Mouse (Mus musculus) lung, embryonic 15.5 days (tissue): ENCODE results near the gene Mipol1. TPM values are rescaled to one million over a fixed set of nuclear protein-coding genes. Genes with fewer than 3 reads are reported as not detected.
A peak's percentile ranks its signal among the peaks of the same experiment; 100 is the strongest.

Source experiments
- ATAC-seq: fragments of 200-750 bp; cut with Nextera tagmentation; 2 replicates; pipeline ENCODE4 v1.8.0; 2017; ENCODE audit warnings: moderate number of reproducible peaks, borderline replicate concordance; ENCODE audit not compliant: low FRiP score, low TSS enrichment; ENCODE audit errors: extremely low read depth
- H3K27ac ChIP-seq: fragments of 300-500 bp; sonication (generic); 2 replicates; pipeline ENCODE4 v1.5.1; 2015; ENCODE audit warnings: moderate library complexity, mild to moderate bottlenecking, inconsistent platforms
- H3K27me3 ChIP-seq: fragments of 300-500 bp; sonication (generic); 2 replicates; pipeline ENCODE4 v1.6.1; 2015; ENCODE audit warnings: inconsistent platforms
- H3K36me3 ChIP-seq: fragments of 300-500 bp; sonication (generic); 2 replicates; pipeline ENCODE4 v1.6.1; 2015; ENCODE audit warnings: inconsistent platforms
- H3K4me1 ChIP-seq: fragments of 300-500 bp; sonication (generic); 2 replicates; pipeline ENCODE4 v1.6.1; 2015; ENCODE audit warnings: inconsistent platforms
- H3K4me2 ChIP-seq: fragments of 300-500 bp; sonication (generic); 2 replicates; pipeline ENCODE4 v1.6.1; 2015; ENCODE audit warnings: inconsistent platforms, mild to moderate bottlenecking, moderate library complexity
- H3K4me3 ChIP-seq: fragments of 300-500 bp; sonication (generic); 2 replicates; pipeline ENCODE4 v1.5.1; 2015; ENCODE audit warnings: mild to moderate bottlenecking, inconsistent platforms
- H3K9ac ChIP-seq: fragments of 300-500 bp; sonication (generic); 2 replicates; pipeline ENCODE4 v1.6.1; 2015; ENCODE audit warnings: inconsistent platforms
- H3K9me3 ChIP-seq: fragments of 300-500 bp; sonication (generic); 2 replicates; pipeline ENCODE4 v1.6.1; 2016; ENCODE audit warnings: inconsistent platforms
- WGBS: fragments of 180-500 bp; shearing (Covaris S2); methylation state at CpG from one replicate; pipeline ENCODE4 v1.1.7; 2015; 5-methylcytosine and 5-hydroxymethylcytosine counted together
- polyA plus RNA-seq: library from polyadenylated mRNA; unstranded; fragments of >200 nt; fragmentation: Nextera tagmentation; extraction: Ambion mirVana; gene quantifications from 2 replicates; pipeline ENCODE4 v1.2.1, GENCODE M21; 2015

Mipol1 gene
- polyA plus RNA-seq, 1 experiment from 2014 or later = 8.4 TPM

- H3K4me3 ChIP-seq = peak overlapping the region; percentile 58
- peaks cover 87% of the 10 kb centered on the region for H3K27me3 ChIP-seq
- H3K36me3 ChIP-seq = no peaks in the 10 kb centered on the region
- under 1% methylated on average over 31 of the region's 31 CpGs for WGBS
- peak overlapping the region; percentile 90 for H3K4me2 ChIP-seq
- H3K9me3 ChIP-seq = no peaks in the 10 kb centered on the region
- ATAC-seq = no peak
- peak overlapping the region; percentile 65 for H3K9ac ChIP-seq
- H3K4me1 ChIP-seq = peaks cover 6% of the 10 kb centered on the region; the same call in 1 of the 2 replicates
- H3K27ac ChIP-seq = peak overlapping the region; percentile 95
Observed at GRCm38 (mm10) chr12:57544641-57545370, 314.6 kb downstream of the Mipol1 start.

- Histone ChIP-seq H3K27ac (peak overlapping the region; percentile 95), H3K4me1 (peaks cover 11% of the 10 kb centered on the region), H3K4me2 (peak overlapping the region; percentile 90), H3K9ac (peak overlapping the region; percentile 65), H3K36me3 (no peaks in the 10 kb centered on the region), H3K27me3 (peaks cover 95% of the 10 kb centered on the region), H3K4me3 (peak overlapping the region; percentile 58), H3K9me3 (no peaks in the 10 kb centered on the region)
- peak; percentile 66 for ATAC-seq
- WGBS = under 1% methylated on average over 82 of the region's 106 CpGs
Observed at GRCm38 (mm10) chr12:57545371-57546241, 315.4 kb downstream of the Mipol1 start.

Other genes starting within 250 kb of the Mipol1 start
- 0.43 and 0.54 TPM in 2 replicates for gene Slc25a21, start 33.0 kb upstream of the Mipol1 start, polyA plus RNA-seq
- gene Prps1l3, start within 50 bp of the Mipol1 start, polyA plus RNA-seq = 72.3 and 75.5 TPM in 2 replicates